Mouse (Mus musculus): ENCODE measurements around the gene Ttn.
"Not testable (repeated sequence)": the region's sequence is repeated elsewhere in the genome, so short reads cannot be mapped to it uniquely, and the experiment has no call there.

Gene Ttn

DNA sequence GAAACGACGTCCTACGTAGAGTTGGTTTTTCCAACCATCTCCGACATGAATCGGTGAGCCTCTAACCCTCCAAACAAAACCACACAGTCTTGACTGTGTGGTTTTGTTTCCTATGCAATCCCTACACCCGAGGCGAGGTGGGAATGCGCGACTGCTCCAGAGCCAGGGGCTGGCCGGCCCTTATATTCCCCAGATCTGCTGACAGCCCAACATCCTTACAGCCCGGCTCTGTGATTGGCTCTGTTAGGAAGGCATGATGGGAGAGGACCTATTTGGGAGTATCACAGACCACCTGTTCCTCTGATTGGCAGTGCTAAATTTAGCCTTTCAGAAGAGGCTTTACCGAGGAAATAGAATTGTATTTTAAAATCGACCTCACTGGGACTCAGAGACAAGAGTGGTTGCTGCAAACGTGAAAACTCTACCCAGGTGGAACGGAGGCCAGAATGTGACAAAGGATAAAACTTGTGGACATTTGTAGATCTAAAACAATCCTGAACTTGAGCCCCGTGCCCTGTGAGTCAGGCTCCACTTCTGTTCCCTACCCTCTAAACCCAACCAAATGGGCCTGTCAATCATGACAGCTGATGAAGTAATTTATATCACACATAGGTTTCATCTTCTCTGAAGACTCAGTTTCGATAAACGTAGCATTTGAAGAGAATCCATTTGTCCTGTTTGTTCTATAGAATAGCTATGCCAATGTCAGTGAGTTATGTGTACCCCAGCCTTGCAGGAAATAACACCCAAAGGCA lies at the start of gene Ttn:
Gene Ttn, minus strand, starts transcription at position 157 of the 755 bp plus-strand sequence.
- no peak for DNase-seq (ENCODE audit: low spot score in 2 of 2)

DNA sequence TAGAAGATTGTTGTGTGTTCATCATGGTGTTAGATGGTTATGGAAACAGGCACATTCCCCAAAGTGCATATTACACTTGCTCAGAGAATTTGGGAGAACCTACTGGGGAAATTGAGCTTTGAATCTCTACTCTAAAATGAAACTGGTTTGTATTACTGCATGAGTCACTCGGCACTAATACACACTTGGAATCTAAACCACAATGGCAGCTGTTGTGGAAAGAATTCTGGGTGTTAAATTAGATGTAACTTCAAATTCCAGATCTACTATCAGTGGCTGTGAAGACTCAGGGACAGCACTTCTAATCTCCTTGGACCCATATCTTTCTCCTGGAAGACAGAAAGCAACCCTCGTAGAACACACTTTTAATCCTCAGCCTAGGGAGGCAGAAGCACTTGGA lies 38.3 kb upstream of the Ttn start:
- DNase-seq (ENCODE audit: low spot score in 2 of 2), result no peak

DNA sequence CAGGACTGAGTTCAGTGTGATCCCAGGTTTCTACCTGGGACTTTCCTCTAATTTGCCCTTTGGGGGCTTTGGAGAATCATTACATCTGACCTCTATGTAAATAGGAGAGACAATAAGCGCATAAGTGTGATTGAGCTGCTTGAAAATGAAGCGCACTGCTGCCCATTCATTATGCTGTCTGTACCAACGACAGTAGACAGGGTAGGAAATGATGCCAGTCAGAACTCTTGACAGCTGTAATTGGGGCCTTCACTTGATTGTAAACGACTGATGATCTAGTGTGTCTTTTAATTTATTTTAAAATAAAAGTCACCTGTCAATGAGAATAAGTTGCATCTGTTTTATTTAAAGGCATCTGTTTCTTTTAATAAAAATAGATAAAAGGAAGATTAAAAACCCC lies 35.4 kb upstream of the Ttn start:
- DNase-seq (ENCODE audit: low spot score in 2 of 2), result no peak

DNA sequence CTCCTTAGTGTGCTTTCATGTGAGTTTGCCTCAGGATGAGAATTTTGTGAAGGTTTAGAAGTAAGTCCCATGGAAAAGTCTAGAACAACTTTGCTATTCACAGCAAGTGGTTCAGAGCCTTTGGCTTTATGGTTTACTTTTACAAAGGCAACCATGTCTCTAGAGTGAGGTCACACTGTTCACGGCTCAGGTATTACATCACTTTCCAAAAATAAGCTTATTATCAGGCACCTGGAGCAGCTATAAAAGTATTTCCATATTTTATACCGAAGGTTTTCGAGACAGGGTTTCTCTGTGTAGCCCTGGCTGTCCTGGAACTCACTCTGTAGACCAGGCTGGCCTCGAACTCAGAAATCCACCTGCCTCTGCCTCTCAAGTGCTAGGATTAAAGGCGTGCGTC lies 31.1 kb upstream of the Ttn start:
- DNase-seq (ENCODE audit: low spot score in 2 of 2), result not testable (repeated sequence)

DNA sequence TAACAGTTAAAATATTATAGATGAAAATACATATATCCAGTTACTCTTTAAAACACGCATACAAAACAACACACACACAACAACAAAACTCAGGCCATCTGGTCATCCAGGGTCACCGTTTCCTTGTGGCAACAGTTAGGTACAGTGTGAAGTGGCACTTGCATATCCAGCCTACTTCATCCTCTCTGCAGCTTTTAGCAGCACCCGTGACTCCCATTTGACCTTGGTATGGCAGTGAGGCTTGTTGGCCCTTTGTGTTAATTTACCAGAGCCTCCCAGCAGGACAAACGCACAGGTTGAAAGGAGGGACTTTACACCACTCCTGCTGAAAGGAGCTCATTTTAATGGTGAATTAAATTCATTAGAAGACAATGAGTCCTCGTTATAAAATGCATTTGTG lies 29.6 kb upstream of the Ttn start:
- DNase-seq (ENCODE audit: low spot score in 2 of 2), result no peak

DNA sequence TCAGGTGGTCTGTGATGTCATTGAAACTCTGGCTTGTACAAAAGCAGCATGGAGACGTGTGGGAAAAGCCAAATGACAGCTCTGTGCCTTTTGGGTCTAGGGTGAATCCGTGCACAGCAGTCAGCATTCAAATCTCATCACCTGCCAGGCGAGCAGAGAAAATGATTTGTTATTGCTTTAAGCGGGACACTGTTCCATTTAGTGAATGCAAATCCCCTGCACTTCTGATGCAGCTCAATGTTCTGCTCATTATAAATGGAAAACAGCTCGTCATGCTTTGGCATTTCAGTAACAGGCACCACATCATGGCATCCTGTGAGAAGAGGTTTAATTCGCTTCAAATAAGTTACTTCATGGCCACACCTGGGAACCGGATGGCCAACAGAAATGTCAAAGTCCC lies 24.7 kb upstream of the Ttn start:
- no peak for DNase-seq (ENCODE audit: low spot score in 2 of 2)

DNA sequence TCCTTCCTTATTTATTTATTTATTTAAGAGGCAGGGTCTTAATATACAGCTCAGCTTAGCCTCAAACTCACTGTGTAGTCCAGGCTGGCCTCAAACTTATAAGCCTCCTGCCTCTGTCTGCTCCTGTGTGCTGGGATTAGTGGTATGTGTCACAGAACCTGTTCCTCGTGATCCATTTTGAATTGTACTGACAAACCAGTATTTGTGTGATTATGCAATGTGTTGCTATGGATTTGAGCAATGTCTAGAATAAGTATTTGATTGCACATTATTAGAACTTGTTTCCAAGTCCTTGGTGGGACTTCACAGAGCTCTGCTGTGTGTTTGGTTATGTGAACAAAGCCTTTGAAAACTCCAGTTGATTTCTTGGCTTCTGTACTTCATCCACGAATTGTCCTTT lies 20.8 kb upstream of the Ttn start:
- DNase-seq (ENCODE audit: low spot score in 2 of 2), result no peak

DNA sequence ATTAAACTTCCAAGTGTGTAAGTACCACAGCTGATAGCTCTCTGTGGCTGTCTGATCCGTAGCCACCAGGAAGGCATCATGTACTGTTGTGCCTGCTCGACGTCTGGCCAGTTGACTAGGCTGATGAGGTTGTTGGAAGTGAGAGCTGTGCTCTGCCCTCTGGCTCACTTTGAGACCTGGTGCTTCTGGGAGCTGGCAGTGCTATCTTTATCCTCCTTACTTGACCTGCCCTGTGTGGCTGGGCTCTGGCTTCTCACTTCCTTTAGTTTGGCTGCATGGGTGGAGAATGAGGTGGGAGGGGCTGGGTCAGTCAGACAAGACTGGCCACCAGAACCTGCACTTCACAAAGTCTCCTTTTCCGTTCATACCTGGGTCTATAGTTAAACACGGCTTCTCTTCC lies 16.0 kb upstream of the Ttn start:
- DNase-seq (ENCODE audit: low spot score in 2 of 2), result no peak

DNA sequence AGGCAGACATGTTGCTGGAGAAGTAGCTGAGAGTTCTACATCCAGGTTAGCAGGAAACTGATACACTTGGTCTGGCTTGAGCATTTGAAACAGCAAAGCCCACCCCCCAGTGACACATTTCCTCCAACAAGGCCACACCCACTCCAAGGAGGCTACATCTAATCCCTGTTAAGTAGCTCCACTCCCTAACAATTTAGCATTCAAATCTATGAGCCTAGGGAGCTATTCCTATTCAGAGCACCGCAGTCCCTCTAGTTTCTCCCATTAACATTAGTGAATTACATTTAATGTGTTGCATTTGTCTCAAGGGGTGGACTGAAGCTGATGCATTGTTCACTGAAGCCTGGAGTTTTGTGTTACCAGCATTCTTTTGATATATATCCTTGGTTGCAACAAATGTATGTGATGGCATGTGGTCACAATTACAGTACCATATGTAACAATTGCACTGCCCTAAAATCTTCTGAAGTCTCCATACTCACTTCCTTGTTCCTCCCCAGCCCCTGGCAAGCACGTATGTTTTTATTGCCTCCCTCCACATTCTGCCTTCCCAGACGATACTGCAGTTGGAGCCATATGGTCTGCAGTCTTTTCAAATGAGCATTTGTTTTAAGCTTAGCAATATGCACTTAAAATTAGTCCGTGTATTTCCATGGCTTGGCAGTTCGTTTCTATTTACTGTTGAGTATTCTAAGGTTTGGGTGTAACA lies 10.3 kb upstream of the Ttn start:
- no peak for DNase-seq (ENCODE audit: low spot score in 2 of 2)

DNA sequence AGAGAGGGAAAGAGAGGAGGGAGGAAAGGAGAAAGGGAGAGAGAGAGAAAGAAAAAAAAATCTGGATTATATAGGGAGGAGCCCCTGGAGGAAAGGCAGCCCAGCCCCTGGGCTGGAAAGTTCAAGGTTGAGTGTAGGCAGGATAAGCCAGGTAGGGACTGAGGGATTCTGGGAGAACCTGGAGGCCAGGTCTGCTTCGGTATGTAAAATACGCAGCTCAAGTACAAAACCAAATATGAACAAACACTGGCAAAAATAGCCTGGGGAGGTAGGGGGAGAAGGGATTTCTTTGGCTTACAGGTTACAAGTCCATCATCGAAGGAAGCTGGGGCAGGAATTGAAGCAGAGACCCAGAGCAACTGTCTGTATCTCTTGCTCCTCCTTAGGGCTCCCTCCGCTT lies 5.0 kb upstream of the Ttn start:
- no peak for DNase-seq (ENCODE audit: low spot score in 2 of 2)

DNA sequence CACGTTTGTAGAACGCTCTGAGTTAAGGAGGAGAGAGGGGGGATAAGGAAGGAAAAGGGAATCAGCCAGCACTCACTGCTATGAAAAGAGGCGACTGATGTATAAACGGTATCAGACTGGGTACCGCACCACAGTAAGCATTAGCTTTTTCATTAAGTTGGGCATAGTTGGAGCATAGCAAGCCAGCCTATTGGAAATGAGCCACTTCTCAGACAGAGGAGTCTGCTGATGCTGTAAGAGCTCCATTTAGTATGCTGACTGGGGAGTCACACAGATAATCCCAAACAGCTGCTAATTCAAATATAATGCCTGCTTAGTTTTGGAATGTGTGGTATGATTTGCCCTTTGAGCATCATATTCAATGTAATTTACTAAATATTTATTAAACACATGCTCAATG lies 2.0 kb upstream of the Ttn start:
- DNase-seq (ENCODE audit: low spot score in 2 of 2), result no peak

DNA sequence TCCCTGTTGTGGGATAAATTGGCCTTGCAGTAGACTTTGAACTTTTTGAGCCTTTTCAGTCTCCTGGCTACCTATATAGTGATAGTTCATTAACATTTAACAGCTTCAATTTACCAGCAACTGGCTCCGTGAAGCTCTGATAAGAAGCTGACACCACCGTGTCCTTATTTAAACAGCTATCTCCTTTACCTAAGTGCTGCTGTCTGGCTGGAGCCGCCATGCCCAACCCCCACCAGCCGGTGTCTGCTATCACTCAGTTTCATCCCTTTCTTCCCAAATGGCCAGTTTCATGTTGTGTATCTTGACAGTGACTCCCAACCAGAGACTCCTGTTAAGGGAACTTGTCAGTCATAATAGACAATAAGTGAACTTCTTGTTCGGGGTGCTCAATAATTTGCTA lies 1.3 kb upstream of the Ttn start:
- DNase-seq (ENCODE audit: low spot score in 2 of 2), result no peak

DNA sequence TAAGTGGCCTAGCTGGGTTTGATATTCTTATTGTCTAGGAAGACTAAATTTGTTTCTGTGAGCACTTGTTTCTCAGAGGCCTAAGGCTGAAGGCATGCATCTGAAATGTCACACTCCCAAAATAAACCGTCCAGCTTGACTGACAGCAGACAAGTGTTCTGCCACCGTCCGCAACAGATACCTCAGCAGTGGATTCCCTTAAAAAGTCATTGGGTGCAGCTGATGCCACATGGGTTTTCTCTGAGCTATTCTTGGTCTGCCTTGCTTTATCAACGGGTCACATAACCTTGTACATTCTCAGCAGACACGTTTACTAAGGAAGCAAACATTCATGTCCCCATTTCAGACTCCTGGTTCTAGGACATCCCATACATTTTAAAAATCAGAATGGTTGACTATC lies 630 bp downstream of the Ttn start:
- DNase-seq (ENCODE audit: low spot score in 2 of 2), result no peak

DNA sequence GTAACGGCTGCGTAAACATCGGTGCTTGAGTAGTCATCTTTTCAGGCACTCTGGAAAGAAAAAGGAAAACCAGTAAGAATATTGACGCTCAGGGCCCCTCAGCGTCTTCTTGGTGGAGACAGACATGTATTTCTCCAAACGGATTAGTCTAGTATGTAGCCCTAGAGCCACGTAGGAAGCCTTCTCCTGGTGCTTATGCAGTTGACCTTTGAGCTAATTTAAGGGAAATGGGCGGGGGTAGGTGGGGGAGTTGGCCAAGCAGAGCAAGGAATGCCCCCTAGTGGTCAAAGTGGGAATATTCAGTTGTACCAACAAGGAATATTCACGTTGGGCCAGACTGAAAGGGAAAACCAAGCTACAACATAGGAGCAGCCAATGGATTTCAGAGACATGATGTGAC lies 2.2 kb downstream of the Ttn start:
- DNase-seq (ENCODE audit: low spot score in 2 of 2), result no peak

DNA sequence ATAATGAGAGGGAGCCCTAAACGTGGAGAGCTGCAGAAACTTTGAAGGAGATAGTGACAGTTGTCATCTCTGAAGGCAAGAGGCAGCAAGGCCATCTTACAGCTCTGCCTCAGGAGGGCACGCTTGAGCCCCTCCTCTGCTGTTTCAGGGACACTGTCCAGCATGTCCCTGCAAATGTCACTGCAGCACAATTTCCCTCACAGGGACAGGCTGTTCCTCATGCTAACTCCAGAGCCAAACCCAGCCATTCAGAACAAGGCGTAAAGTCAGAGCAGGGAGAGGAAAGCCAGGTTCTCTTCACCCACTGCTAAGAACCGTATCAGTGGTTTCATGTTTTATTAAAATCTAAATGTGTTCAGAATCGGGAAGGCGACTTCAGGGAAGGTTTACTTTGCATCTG lies 4.7 kb downstream of the Ttn start:
- DNase-seq (ENCODE audit: low spot score in 2 of 2), result no peak

DNA sequence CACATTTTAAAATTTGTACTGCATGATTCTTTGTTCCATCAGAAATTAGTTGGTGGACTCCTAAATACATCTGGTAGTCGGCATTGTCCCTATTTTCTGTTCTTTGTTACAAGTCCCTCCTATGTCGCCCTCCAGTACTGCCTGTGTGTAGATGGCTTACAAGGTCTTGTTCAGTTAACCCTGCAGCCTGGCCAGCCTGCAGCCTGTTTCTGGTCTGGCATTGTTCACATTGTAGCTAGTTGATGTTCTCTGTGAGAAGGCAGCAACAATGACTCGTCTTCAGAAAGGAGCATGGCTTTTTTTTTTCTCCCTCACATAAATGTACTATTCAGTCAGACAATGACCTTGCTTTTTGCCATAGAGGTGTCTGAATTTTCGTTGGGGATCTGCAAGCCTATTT lies 10.3 kb downstream of the Ttn start:
- DNase-seq (ENCODE audit: low spot score in 2 of 2), result no peak

DNA sequence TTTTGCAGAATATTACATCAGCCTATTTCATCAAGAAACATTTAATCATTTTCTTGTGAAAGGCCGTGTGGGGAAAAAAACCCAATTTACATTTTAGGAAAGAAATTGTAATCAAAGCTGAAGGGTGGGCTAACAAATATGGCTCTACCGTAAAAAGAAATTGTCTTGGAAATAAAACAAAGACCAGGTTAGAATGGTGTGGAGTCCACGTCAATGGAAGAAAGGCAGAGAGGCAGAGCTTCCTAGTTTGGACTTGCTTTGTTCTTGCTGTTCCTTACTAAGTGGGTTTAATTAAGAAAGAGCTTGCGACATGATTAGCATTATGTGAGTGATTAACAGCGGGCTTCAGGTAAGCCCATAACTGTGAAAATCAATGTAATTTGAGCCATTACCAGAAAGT lies 11.3 kb downstream of the Ttn start:
- no peak for DNase-seq (ENCODE audit: low spot score in 2 of 2)

DNA sequence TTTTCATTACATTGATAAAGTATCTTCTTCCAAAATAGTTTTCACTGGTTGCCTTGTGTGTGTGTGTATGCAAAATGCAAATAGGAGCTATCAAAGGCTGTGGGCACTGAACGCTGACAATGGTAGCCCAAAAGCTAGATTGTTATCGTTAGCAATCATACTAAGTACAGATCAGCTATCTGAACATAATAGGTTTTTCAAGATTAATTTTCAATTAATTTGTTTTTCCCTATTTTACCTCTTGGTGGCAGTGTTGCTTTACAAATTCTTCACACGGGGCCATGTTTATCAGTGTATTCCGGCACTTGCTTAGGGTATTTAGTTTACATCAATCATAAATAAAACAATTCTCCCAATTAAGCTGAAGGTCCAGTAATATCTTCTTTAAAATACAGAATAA lies 11.7 kb downstream of the Ttn start:
- DNase-seq (ENCODE audit: low spot score in 2 of 2), result no peak

DNA sequence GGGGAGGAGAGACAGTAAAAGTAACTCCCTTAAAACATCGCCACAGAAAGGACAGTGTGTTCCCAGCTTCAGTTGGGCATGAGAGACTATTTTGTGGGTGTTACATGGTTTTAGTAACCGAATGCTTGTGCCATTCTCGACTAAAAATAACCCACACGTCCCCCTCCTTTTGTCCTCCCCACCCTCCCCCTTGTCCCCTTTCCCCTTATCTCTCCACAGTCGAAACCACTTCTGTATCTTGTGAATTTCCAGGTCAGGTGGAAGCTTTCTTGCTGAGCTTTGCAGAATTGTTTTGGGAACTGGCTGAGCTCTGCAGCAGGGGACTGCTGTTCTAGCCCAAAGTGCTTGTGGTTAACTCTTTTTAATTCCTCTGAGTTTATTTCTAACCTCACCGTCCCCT lies 12.1 kb downstream of the Ttn start:
- no peak for DNase-seq (ENCODE audit: low spot score in 2 of 2)

DNA sequence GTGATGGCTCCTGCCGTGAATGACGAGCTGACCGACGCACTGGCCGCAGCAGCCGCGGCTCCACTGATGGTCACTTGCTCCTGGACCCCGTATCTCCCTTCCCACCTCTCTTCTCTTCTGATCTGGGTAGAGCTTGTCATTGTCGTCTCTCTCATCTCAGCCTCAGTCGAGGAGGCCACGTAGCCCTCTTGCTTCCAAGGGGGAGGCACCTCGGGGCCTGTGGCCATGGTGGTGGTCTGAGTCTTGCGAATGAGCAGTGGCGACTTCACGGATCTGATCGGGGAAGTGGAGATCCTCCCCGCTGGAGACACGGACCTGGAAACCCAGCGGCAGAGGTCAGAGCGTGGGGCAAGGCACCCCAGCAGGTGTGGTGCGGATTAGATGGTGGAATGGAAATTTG lies 12.7 kb downstream of the Ttn start:
- no peak for DNase-seq (ENCODE audit: low spot score in 2 of 2)

DNA sequence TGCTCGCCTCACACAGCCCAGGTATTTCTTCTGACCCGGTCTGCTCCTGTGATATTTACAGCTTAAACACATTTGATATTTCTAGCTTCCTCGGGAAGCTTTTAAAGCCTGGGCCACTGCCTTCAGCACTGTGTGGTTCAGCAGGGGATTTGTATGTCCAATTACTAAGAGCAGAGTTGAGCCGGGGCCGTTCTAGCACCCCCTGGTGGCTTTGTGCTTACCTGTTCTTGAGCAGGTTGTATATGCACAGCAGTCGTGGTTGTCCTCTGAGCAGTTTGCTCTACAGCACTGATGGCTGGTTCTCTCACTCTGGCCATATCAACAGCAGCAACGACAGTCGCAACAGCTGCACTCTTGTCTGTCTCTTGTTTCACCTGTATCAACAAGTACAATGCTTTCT lies 13.4 kb downstream of the Ttn start:
- peak; percentile 5 to 58 for DNase-seq (ENCODE audit: low spot score in 2 of 2)

DNA sequence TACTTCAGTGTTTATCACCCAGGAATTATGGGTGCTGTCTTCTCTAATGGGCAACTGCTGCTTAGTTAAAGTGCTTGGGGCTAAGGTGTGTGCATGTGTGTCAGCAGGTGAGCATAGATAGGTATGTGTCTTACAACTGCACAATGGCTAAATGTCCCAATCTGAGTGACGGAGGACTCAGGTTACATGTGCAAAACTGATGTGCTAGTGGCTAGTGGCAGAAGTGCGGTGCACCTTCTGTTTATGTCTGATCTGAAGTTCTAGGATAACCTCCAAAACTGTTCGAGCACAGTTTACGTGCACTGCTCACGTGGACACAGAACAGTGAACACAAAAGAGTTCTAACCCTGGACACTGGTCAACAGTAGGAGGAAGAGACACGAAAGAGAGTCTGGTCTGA lies 15.8 kb downstream of the Ttn start:
- DNase-seq (ENCODE audit: low spot score in 2 of 2), result no peak

DNA sequence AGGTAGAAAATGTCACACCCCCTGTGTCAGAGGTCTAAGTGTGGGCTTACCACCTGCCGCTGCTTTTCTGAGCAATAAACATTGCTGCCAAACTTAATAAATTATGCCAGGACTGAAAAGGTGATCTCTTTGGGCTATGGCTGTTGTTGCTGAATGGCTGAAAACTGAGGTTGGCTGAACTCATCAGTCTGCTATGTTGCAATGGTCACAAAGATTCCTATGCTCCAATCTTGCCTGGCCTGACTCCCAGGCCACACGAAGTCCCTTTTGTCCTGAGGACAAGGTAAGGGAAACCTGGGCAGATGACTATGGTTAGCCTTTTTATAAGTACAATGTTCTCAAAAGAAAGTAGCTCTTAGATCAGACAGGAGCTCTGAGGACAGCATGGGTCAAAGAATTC lies 16.3 kb downstream of the Ttn start:
- DNase-seq (ENCODE audit: low spot score in 2 of 2), result no peak

DNA sequence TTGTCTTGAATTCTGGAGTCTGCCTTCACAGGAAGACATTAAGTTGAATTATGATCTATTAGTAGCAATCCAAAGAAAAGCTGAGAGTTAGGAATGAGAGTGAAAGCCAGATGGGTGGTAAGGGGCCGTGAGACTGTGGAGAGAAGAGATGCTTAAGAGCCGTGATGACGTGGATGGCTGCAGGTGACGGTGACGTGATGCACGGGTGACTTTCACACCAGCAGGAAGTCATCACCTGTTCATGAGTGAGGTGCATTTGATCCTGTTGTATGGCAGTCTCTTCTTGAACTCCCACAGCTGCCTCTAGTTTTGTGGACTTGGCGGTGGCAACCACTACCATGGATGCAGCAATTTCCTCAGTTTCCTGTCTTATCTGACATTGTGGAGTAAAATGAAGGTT lies 16.8 kb downstream of the Ttn start:
- DNase-seq (ENCODE audit: low spot score in 2 of 2), result no peak

Data from spleen, postnatal 10 days (tissue).